Mouse (Mus musculus): Measurements from ENCODE around the gene Slamf8. TPM values are rescaled to one million over a fixed set of nuclear protein-coding genes. Genes with fewer than 3 reads are reported as not detected.

Slamf8 gene
- polyA plus RNA-seq, 1 experiment from 2014 or later: 0.12 TPM

DNA sequence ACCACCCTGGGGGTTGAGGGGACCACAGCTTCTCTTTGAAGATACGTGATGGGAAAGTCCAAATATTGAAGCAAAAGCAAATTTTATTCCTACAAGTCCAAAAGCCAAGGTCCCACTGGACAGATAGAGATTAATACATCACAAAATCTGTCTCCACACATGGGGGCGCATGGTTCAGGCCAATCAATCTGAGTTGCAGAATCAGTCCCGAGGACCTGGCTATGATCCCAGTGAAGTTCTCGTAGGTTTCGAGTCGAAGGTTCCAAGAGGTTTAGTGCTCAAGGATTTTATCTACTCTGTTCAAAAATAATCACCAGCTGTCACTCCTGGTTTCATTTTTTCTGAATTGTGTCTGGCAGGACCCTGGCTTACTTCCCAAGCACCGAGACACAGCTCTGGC lies 39.4 kb downstream of the Slamf8 start:
- H3K4me3 ChIP-seq: peak overlapping the region; percentile 37
- 0 out of 2 replicates have a peak overlapping the region, but pooled peaks have one; percentile 44 for H3K4me2 ChIP-seq
- no peak overlapping the region for H3K27ac ChIP-seq
- H3K9me3 ChIP-seq: no peaks in the 10 kb centered on the region
- no peaks in the 10 kb centered on the region for H3K36me3 ChIP-seq
- no peaks in the 10 kb centered on the region; the same call in 1 of the 2 replicates for H3K27me3 ChIP-seq
- peaks cover 23% of the 10 kb centered on the region for H3K4me1 ChIP-seq
- H3K9ac ChIP-seq: no peak overlapping the region
- 37% methylated on average over 7 of the region's 7 CpGs for WGBS
- ATAC-seq (ENCODE audit: insufficient number of reproducible peaks, low FRiP score, low TSS enrichment, low read depth): 0 out of 2 replicates have a peak, but pooled peaks have one; percentile 6

- Histone ChIP-seq H3K9me3 (no peaks in the 10 kb centered on the region), H3K27ac (peak overlapping the region; percentile 38; the same call in 1 of the 2 replicates), H3K9ac (no peak overlapping the region), H3K4me2 (peak overlapping the region; percentile 44), H3K4me1 (peaks cover 23% of the 10 kb centered on the region), H3K36me3 (no peaks in the 10 kb centered on the region), H3K4me3 (peak overlapping the region; percentile 37), H3K27me3 (no peaks in the 10 kb centered on the region; the same call in 1 of the 2 replicates)
- ATAC-seq (ENCODE audit: insufficient number of reproducible peaks, low FRiP score, low TSS enrichment, low read depth): peak; percentile 46
- under 1% methylated on average over 8 of the region's 8 CpGs for WGBS
Observed at GRCm38 (mm10) chr1:172550551-172550951, 39.8 kb downstream of the Slamf8 start.

GRCm38 (mm10) chr1:172549717-172550116 lies 40.7 kb downstream of the Slamf8 start:
- no peaks in the 10 kb centered on the region; the same call in 1 of the 2 replicates for H3K27me3 ChIP-seq
- no peaks in the 10 kb centered on the region for H3K9me3 ChIP-seq
- H3K9ac ChIP-seq: no peak overlapping the region
- WGBS: 4% methylated on average over 8 of the region's 8 CpGs
- ATAC-seq (ENCODE audit: insufficient number of reproducible peaks, low FRiP score, low TSS enrichment, low read depth): no peak
- H3K4me3 ChIP-seq: peak overlapping the region; percentile 37
- H3K4me2 ChIP-seq: peak overlapping the region; percentile 44
- H3K36me3 ChIP-seq: no peaks in the 10 kb centered on the region
- H3K4me1 ChIP-seq: peaks cover 23% of the 10 kb centered on the region
- H3K27ac ChIP-seq: no peak overlapping the region

GRCm38 (mm10) chr1:172549314-172549713 lies 41.1 kb downstream of the Slamf8 start:
- Histone ChIP-seq H3K4me1 (peaks cover 23% of the 10 kb centered on the region), H3K4me2 (no peak overlapping the region), H3K27me3 (no peaks in the 10 kb centered on the region; the same call in 1 of the 2 replicates), H3K9me3 (no peaks in the 10 kb centered on the region), H3K27ac (no peak overlapping the region), H3K9ac (no peak overlapping the region), H3K36me3 (no peaks in the 10 kb centered on the region), H3K4me3 (no peak overlapping the region)
- ATAC-seq (ENCODE audit: insufficient number of reproducible peaks, low FRiP score, low TSS enrichment, low read depth): no peak
- 12% methylated on average over 2 of the region's 2 CpGs for WGBS

DNA sequence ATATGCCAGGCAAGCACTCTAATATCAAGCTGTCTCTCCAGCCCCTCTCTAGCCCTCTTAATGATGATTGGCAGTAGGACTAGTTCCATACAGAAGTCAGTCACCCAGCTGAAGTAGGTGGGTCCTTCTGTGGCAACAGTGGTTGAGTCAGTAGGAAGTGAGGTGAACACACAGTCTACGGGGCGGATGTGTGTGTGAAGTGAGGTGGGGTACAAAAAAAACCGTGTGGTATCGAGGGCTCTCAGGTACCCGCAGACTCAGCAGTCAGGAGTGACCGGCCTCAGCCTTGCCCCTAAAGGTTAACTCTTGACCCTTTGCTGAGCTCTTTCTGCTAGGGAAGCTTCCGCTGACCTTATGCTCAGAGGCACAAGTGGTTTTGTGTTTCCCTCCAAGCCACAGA lies 41.9 kb downstream of the Slamf8 start:
- H3K9me3 ChIP-seq: no peaks in the 10 kb centered on the region

DNA sequence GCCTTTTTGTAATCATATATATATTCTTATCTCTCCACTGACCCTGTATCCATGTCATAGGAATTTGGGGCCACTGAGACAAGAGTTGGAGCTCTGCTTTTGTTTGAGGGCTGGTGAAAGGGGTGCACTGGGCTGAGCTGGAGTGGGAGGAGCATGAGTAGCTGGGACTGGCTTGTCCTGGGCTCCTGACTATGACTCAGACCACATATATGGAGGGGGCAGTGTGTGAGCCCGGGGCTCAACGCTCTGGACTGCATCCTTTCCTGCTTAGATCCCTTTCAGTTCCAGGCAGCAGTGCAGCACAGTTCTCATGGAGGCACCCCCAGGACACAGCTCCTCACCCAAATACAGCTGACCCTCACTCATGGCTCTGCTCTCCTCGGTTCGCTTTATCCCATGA lies 44.3 kb downstream of the Slamf8 start:
- H3K4me1 ChIP-seq: peaks cover 14% of the 10 kb centered on the region
- 81% methylated on average over 4 of the region's 4 CpGs for WGBS
- no peak overlapping the region for H3K9ac ChIP-seq
- H3K27ac ChIP-seq: no peak overlapping the region
- no peaks in the 10 kb centered on the region for H3K9me3 ChIP-seq
- H3K27me3 ChIP-seq: no peaks in the 10 kb centered on the region; the same call in 1 of the 2 replicates
- no peak for ATAC-seq (ENCODE audit: insufficient number of reproducible peaks, low FRiP score, low TSS enrichment, low read depth)
- H3K4me2 ChIP-seq: no peak overlapping the region
- H3K4me3 ChIP-seq: no peak overlapping the region
- H3K36me3 ChIP-seq: no peaks in the 10 kb centered on the region

More for the DNA sequence above, 41.9 kb downstream of the Slamf8 start:
- Histone ChIP-seq H3K4me2 (no peak overlapping the region), H3K4me1 (peaks cover 21% of the 10 kb centered on the region), H3K36me3 (no peaks in the 10 kb centered on the region), H3K9ac (no peak overlapping the region), H3K27me3 (no peaks in the 10 kb centered on the region; the same call in 1 of the 2 replicates), H3K4me3 (no peak overlapping the region), H3K27ac (no peak overlapping the region)
- no peak for ATAC-seq (ENCODE audit: insufficient number of reproducible peaks, low FRiP score, low TSS enrichment, low read depth)
- WGBS: 48% methylated on average over 7 of the region's 7 CpGs

DNA sequence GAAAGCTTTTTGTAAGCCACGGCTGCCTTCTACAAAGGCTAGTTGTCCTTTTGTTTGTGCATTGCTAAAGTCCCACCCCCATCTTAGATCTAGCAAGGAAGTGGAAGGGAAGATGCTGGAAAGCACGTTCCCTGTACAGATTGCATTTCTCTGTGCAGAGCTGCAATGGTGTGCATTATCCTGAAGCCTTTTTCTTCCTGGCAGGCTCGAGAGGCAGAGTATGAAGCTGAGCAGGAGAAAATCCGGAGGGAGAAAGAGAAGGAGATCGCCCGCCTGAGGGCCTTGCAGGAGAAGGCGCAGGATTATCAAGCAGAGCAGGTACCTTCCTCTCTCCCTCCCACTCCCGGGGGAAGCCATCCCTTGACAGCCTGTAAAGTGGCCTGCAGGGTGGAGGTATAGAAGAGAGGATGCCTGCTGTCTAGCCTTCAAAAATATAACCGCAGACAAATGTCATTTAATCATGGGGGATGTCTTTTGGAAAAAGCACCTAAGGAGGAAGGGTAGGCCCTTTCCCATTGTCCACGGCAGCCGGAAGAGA lies 50.0 kb downstream of the Slamf8 start:
- ATAC-seq (ENCODE audit: insufficient number of reproducible peaks, low FRiP score, low TSS enrichment, low read depth): no peak
- H3K9ac ChIP-seq: no peak overlapping the region
- no peaks in the 10 kb centered on the region for H3K36me3 ChIP-seq
- H3K27ac ChIP-seq: no peak overlapping the region
- peaks cover 3% of the 10 kb centered on the region; the same call in 1 of the 2 replicates for H3K27me3 ChIP-seq
- WGBS: 46% methylated on average over 11 of the region's 11 CpGs
- no peak overlapping the region for H3K4me2 ChIP-seq
- no peak overlapping the region for H3K4me3 ChIP-seq
- H3K4me1 ChIP-seq: peaks cover 8% of the 10 kb centered on the region
- no peaks in the 10 kb centered on the region for H3K9me3 ChIP-seq

DNA sequence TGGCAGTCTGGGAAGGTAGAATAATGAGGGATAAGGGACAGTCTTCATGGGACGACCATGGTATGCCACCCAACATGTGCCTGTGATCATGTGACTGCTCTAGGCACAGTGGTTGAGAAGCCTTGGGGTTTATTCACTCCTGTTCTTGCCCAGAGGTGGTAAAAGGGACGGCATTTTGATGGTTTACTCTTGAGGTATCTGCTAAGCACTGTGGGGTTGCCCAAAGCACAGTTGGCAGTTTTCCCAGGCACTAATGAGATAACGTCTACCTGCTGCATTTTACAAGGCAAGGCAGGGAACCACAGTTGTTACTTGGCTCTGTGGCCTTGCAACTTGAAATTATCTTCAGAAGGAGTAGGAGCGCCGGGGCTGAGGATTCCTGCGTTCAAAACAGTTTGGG lies 50.5 kb downstream of the Slamf8 start:
- Histone ChIP-seq H3K9ac (no peak overlapping the region), H3K9me3 (no peaks in the 10 kb centered on the region), H3K27ac (no peak overlapping the region), H3K4me1 (peaks cover 8% of the 10 kb centered on the region), H3K36me3 (no peaks in the 10 kb centered on the region), H3K4me2 (no peak overlapping the region), H3K4me3 (no peak overlapping the region), H3K27me3 (peaks cover 3% of the 10 kb centered on the region; the same call in 1 of the 2 replicates)
- no peak for ATAC-seq (ENCODE audit: insufficient number of reproducible peaks, low FRiP score, low TSS enrichment, low read depth)
- 26% methylated on average over 6 of the region's 6 CpGs for WGBS

DNA sequence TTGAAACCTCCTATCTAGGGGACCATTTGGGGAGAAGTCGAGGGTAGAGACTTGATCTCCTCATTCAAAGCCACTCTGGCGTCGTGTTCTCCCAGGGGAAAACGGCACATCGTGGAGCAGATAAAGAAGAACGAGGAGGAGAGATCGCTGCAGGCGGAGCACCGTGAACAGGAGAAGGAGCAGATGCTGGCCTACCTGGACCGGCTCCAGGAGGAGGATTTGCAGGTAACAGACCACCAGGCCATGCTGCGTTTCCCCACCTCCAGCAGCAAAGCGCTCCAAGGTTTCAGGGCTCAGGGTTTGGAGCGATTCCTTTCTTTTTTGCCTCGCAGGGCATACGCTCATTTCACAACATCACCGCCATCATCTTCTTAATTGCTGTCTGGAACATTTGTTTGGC lies 55.3 kb downstream of the Slamf8 start:
- Histone ChIP-seq H3K27me3 (no peaks in the 10 kb centered on the region; the same call in 1 of the 2 replicates), H3K4me2 (no peak overlapping the region), H3K4me3 (no peak overlapping the region), H3K4me1 (peaks cover 18% of the 10 kb centered on the region), H3K27ac (no peak overlapping the region), H3K9me3 (no peaks in the 10 kb centered on the region), H3K36me3 (no peaks in the 10 kb centered on the region), H3K9ac (no peak overlapping the region)
- WGBS: 86% methylated on average over 16 of the region's 16 CpGs
- ATAC-seq (ENCODE audit: insufficient number of reproducible peaks, low FRiP score, low TSS enrichment, low read depth): no peak

GRCm38 (mm10) chr1:172532551-172532950 lies 57.8 kb downstream of the Slamf8 start:
- Histone ChIP-seq H3K9me3 (no peaks in the 10 kb centered on the region), H3K9ac (no peak overlapping the region), H3K4me3 (peak overlapping the region; percentile 20), H3K36me3 (no peaks in the 10 kb centered on the region), H3K27me3 (peaks cover 5% of the 10 kb centered on the region), H3K4me1 (peaks cover 16% of the 10 kb centered on the region), H3K27ac (no peak overlapping the region), H3K4me2 (peak overlapping the region; percentile 41)
- ATAC-seq (ENCODE audit: insufficient number of reproducible peaks, low FRiP score, low TSS enrichment, low read depth): no peak
- WGBS: 4% methylated on average over 13 of the region's 13 CpGs

Measured in limb, embryonic 15.5 days (tissue).